Mouse (Mus musculus) erythroid progenitor cell, adult 5-6 weeks (primary cell): Measurements from ENCODE around the gene Gpr68. TPM values are rescaled to one million over a fixed set of nuclear protein-coding genes. Genes with fewer than 3 reads are reported as not detected.

Experiments used
- ATAC-seq: replicated peaks from 2 replicates; pipeline ENCODE4 v1.8.0; 2016; ENCODE audit warnings: moderate number of reproducible peaks, mild to moderate bottlenecking, moderate TSS enrichment, inconsistent platforms; ENCODE audit not compliant: poor library complexity, low FRiP score, severe bottlenecking
- total RNA-seq, 2 experiments: library from RNA; stranded (forward) in 1 of 2; stranded (reverse) in 1 of 2; fragments of 150-400 nt in 1 of 2; fragments of 186-747, 209-891 nt in 1 of 2; gene quantifications; 2 replicates each; pipeline versions ENCODE4 v1.2.3 to v1.2.4; 2015 to 2017; ENCODE audit warnings: low replicate concordance in 2 of 2

Gpr68 gene
- total RNA-seq, 2 experiments from 2014 or later = 0.42 TPM; not detected in 1

DNA sequence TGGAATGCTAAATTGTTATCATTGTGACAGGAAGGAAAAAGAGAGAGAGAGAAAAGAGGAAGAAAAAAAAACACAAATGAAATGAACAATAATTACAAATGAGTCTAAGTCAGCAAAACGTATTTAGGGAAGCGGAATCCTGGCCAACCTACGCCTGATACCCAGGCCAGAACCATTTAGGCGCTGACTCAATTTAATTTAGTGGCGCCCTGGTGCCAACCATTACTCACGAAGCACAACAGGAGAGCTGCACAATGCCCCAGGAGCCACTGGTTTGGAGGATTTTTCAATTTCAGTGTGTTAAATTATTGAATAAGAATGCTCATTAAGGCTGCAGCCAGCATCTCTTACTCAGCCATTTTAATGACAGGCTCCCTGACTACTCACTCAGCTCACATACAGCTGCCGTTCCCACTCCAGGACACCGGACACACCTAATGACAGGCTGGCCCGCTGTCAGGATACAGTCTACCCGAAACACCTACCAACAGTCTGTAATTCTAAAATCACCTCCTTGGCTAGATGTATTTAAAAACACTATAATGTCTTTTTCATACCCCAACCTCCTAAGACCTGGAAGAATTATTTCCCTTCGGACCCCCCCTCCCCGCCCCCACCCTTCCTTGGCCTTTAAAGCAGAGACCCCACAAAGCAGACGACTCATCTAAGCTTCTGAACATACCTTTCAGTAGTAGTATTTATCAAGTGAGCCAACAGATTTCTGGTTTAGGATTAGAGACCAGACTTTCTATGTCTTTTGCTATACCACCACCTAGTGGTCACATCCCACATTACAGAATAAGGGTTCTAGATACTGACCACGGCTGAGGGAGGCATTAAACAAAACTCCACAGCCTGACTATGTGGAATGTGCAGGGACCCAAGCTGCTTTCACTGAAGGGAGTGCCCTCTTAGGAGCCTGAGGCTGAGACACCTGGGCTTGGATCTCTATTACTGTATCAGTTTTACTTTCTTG, 17.9 kb upstream of the Gpr68 start:
- peak; percentile 62; the same call in 1 of the 2 replicates for ATAC-seq

DNA sequence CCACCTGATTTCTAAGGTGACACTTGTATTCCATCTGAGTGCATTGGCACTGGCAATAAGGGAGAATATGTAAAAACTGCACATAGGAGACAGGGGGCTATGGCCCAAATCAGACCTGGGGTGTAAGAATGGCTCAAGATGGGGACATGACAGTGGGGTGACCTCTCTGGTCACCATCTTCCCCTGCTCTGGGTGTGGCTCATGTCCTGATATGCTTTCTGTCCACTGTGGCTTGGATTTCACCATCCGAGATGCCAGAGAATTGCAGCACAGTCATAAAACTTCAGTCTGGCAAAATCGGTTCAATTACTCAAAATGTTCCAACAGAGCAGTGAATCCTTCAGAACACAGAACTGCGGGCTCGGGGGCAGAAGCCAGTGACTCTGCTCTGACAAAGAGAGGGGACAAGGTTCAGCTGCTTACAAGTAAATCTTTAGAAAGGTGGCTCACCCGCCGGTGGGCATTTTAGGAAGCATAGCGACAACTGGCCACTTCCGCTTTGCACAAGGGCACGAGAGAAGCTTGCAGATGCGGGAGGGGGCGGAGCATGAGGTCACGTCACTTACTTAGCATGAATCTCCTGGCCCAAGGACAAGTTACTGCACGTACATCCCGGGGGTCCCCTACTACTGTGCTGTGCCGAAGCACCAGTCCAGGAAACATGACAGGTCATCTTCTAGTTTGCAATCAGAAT, 16.8 kb upstream of the Gpr68 start:
- ATAC-seq = no peak

- ATAC-seq = 0 out of 2 replicates have a peak, but pooled peaks have one; percentile 17
These were observed 2.7 kb upstream of the Gpr68 start for GRCm38 (mm10) chr12:100910731-100911130.

DNA sequence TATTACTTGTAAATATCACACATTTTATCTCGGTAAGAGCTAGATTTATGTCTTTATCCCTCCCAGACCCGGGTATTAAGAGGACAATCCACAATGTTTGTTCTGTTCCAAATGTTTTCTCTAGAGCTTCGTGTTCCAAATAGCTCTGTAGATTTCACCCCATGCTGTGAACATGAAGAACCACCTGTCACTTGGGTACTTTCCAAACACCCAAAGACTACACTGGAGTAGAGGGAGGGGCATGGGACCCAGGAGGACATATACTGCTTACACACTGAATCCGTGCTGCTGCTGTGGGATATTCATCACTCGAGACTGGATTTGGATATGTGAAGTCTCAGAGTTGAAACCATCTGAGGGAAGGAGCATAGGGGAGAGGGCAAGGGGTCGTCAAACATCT, 1.8 kb upstream of the Gpr68 start:
- no peak for ATAC-seq

DNA sequence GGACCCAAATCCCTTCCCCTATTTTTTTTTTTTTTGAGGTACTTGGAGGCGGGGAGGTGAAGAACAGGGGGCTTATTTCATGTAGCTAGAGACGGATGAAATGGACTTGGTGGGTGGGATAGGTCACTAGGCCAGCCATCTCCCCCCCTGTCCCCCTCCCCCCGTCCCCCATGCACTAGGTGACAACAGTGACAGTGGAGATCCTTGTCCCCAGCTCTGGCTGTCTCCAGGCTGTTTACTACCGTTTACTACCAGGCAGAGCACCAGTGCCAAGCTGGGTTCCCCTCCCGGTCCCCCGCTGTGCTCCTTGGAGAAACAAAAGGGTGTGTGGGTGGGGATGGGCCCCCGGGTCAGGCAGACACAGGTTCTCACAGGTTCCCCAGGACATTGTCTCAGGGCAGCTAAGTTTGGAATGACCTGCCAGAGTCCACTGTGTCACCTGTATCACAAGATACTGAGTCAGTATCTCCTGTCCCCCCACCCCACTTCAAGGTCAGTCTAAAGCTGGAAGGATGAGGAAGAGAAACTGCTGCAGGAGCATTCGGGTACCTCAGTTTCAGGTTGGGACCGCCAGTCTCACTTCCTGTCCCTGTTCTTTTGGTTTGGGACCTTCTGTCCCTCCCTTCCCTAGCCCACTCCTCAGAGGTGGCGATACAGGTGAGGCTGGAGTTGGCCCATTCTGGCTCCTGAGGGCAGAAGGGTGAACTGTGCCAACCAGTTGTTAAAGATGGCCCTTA, 468 bp upstream of the Gpr68 start:
- no peak for ATAC-seq

DNA sequence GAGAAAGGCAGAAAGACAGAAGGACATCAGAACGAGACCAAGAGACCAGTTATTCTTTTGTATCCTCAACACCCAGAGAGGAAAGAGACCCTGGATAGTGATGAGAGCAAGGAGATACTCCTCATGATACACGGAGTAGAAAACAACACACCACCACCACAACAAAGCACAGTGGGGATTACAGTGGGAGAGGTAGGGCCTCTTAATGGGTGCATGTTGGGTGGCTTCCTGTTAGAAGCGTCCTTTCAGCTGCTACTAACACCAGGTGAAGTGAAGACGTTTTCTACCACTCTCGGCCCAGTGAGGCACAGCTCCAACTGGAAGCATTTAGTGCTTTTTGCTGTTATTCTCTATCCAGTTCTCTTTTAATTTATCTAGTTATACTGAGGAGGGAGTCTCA, 1.1 kb downstream of the Gpr68 start:
- no peak for ATAC-seq

GRCm38 (mm10) chr12:100903761-100904160, 4.2 kb downstream of the Gpr68 start:
- ATAC-seq = no peak

GRCm38 (mm10) chr12:100901386-100901785, 6.6 kb downstream of the Gpr68 start:
- no peak for ATAC-seq

- no peak for ATAC-seq
These were observed 7.1 kb downstream of the Gpr68 start for GRCm38 (mm10) chr12:100900901-100901300.

DNA sequence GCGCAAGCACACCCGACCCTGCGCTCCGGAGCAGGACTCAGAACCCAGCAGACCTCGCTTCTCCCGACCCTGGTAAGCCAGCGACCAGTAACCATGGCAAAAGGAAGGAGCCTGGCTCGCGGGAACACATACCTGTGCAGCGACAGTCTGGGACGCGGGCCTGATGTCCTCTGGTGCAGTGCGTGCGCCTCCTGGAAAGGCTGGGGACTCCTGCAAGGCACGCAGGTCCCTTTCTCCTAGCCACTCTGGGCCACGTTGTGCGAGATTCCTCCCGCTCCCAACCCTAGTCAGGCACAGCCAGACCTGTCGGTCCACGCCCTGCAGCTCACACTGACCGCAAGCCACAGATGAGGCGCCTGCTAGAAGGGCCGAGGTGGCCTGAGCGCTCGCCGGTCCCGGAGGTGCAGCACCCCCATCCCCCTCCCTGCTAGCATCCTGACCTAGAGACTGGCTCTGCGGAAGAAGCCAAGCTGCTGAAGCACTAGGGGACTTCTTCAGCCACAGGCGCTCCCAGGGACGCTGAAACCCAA, 8.8 kb downstream of the Gpr68 start:
- ATAC-seq = no peak

DNA sequence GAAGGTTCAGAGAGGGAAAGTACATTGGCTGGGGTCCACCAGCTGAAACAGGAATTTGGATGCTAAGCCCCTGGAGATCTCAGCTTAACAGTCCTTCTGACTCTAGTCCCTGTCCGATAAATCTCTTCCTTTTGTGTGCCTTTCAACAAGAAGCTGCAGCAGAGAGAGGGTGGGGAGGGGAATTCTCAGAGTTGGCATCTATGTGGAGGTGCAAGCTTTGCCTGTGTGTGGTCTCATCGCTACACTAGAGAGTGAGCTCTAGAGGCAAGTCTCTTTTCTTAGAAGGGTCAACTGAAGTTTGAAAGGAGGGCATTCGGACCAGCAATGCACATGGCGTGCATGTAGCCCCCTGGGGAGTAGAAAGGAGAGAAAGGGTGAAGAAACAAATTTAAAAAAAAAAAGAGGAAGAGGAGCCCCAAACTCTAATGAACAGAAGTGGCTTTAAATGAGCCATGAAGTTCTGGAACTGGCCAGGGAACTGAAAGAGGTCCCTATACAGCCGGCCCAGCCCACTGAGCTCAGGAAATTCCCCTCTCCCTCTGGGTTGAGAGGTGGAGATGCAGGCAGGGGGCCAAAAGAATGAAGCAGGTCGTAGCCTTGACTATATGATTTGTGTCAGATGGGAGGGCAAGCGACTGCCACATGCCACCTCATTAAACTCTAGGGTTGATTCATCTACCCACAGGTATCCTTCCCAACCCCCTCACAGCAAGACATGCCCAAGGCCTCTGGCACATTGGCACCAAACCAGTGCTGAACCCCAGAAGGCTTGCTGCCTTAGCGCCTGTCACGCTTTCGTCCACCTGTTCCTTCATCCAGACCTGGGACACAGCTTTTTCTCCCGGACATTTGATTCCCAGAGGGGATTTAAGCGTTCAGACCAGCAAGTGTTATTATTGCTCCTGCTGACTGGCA, 10.0 kb downstream of the Gpr68 start:
- no peak for ATAC-seq

- no peak for ATAC-seq
These were observed 11.3 kb downstream of the Gpr68 start for GRCm38 (mm10) chr12:100896661-100897060.

DNA sequence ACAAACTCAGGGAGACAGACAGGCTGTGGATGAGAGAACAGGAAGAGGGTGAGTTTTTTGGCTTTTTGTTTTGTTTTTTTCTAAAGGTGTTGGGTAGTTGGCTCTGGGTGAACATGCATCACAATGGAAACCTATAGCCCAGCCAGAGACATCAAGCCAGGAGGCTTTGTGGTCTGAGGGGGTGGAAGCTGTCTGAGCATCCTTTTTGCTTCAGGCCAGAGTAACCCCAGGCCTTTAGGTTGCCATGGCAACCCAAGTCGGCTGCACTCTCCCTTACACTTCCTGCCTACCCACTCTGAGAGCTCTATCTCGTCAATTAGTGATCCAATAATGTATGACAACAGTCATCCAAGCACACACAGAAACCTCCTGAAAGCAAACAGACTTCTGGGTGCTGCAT, 12.5 kb downstream of the Gpr68 start:
- no peak for ATAC-seq

DNA sequence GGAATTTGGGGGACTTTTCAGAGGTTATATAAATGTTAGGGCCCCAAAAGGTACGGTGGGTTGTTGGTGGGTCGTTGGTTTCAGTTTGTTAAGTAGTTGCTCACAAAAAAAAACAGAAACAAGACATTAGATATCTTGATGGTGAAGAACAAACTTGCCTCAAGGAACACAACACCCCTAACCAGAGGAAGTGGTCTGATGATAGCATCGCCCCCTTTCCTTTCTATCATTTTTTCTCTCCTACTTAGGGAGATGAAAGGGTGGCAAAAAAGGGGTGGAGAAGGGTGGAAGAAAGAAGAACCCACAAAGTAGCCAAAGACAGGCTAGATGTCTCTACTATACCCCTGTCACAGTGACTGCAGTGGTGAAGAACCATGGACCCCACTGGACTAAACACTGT, 17.4 kb downstream of the Gpr68 start:
- ATAC-seq = no peak

DNA sequence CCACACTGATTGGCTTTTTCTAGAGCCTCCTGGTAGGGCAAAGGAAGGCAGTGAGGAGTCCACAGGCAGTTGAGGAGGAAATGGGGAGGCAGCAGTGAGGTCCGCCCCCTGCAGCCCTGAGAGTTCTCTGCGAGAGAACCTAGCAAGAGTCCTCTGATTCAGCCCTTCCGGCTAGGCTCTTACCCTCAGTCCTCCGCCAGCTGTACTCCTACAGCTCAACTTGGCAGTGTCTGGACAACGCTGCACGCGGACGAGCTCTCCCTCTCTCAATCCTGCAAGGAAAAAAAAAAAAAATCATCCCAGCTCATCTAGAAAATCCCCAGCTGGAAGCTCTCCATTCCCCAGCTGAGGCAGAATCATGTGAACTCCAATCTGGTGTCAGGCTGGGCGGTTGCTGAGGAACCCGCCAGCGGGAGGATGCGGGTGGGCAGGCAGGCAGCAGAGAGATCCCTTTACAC, 20.2 kb downstream of the Gpr68 start:
- ATAC-seq = no peak

GRCm38 (mm10) chr12:100886877-100887276, 21.1 kb downstream of the Gpr68 start:
- no peak for ATAC-seq

DNA sequence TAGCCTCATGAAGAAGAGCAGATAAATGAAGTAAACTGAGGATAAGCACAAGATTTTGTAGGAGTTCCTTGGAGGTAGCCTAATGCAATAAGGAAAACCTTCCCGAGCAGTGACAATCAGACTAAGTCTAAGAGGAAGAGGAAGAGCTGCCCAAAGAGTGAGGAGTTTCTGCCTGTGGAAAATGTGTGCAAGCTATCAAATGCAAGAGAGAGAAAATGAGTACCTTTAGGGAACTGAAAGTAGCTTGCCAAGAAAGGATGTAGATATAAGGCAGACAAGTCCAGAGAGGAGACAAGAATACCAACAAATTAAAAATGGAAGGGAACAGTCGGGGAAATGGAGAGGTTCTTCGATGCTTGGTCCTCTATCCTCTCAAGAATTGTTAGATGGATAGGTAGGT, 22.4 kb downstream of the Gpr68 start:
- no peak for ATAC-seq

- no peak for ATAC-seq
These were observed 24.8 kb downstream of the Gpr68 start for GRCm38 (mm10) chr12:100883168-100883567.

- no peak for ATAC-seq
These were observed 29.4 kb downstream of the Gpr68 start for GRCm38 (mm10) chr12:100878556-100878955.
